Mouse (Mus musculus): Measurements from ENCODE around the gene Cyp21a1.

- TF ChIP-seq CTCF (conservative IDR thresholded peaks at IDR 0.05; ENCODE audit: low read length) (no peak), POU5F1 (IDR thresholded peaks at IDR 0.05; ENCODE audit: borderline replicate concordance, low read length) (no peak), NANOG (IDR thresholded peaks at IDR 0.05; ENCODE audit: borderline replicate concordance, low read length) (no peak)
These were observed 40.5 kb upstream of the Cyp21a1 start for GRCm38 (mm10) chr17:34844884-34845283.

Measured in E14TG2a.4 (cell line).